19 mouse cellular contexts compared by ENCODE assay signal in the genomic region with DNA sequence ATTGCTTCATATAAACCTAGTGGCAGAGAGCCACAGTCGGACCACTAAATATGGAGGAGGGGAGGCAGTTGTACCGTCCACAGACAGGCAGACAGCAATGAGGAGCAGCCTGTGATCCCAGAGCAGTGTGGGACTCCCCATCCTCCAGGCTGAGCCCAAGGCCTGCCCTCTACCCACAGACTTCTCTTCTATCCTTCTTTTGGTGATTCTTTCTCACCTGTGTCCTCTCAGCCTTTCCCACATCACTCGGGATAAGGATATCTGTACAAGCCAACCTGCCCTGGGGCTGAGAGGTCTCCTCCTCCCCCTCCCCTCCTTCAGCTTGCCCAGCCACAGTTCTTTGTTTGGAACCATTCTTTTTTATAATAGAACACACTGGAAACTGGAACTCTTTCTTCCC.
A peak's percentile ranks its signal among the peaks of the same experiment; 100 is the strongest.
DNase-seq lines count a peak whose midpoint lies in the region; ATAC-seq lines count a peak whose summit lies in the region.
"Had no signal": no experiment of that assay in that cellular context is flagged by ENCODE, and none has a peak within 500 bp of the region (broad histone marks: within the 10 kb centered on the region; RNA-seq: fewer than 3 reads in every experiment).

No protein-coding gene starts in this region.

- no peak overlapping the region for H3K4me3 ChIP-seq in midbrain, embryonic 12.5 days
- no peak overlapping the region for H3K4me3 ChIP-seq in midbrain, embryonic 10.5 days
- no peak overlapping the region for H3K4me3 ChIP-seq in forebrain, embryonic 14.5 days (ENCODE audit: low read depth, low read length)
- no peak overlapping the region for H3K4me3 ChIP-seq in hindbrain, embryonic 15.5 days
- H3K4me3 ChIP-seq in neural tube, embryonic 15.5 days (replicated peaks) = no peak overlapping the region
- H3K4me3 ChIP-seq: gastrocnemius, adult 2 months; heart, adult 2 months; limb, embryonic 12.5 days; stomach, embryonic 15.5 days had no signal

- DNase-seq in midbrain, embryonic 10.5 days (ENCODE audit: low spot score) = no peak
- no peak for DNase-seq in forebrain, embryonic 14.5 days (ENCODE audit: low spot score)
- no peak for DNase-seq in urinary bladder, postnatal 4 days (ENCODE audit: low spot score in 2 of 2)
- DNase-seq in spleen, postnatal 4 days (ENCODE audit: low spot score in 2 of 2) = no peak
- DNase-seq: adrenal gland, postnatal 10 days; cerebellum, adult 9-11 months; gastrocnemius, adult 2 months; heart, adult 2 months; heart, postnatal 10 days; kidney, postnatal 10 days had no signal

- 46% methylated on average over 3 of the region's 3 CpGs for WGBS in midbrain, embryonic 12.5 days
- 66% methylated on average over 3 of the region's 3 CpGs for WGBS in midbrain, embryonic 10.5 days
- 2% methylated on average over 3 of the region's 3 CpGs for WGBS in forebrain, embryonic 14.5 days
- WGBS in hindbrain, embryonic 15.5 days = 11% methylated on average over 3 of the region's 3 CpGs
- WGBS in neural tube, embryonic 15.5 days = 18% methylated on average over 3 of the region's 3 CpGs

- H3K4me1 ChIP-seq in midbrain, embryonic 12.5 days = peaks cover 26% of the 10 kb centered on the region
- peaks cover 16% of the 10 kb centered on the region for H3K4me1 ChIP-seq in midbrain, embryonic 10.5 days
- H3K4me1 ChIP-seq in forebrain, embryonic 14.5 days (ENCODE audit: control insufficient read depth, insufficient read depth, low read length) = peaks cover 22% of the 10 kb centered on the region
- H3K4me1 ChIP-seq in hindbrain, embryonic 15.5 days (replicated peaks) = peaks cover 20% of the 10 kb centered on the region
- H3K4me1 ChIP-seq in neural tube, embryonic 15.5 days = peaks cover 21% of the 10 kb centered on the region
- H3K4me1 ChIP-seq: stomach, embryonic 15.5 days had no signal

- H3K4me2 ChIP-seq in midbrain, embryonic 12.5 days (replicated peaks) = no peak overlapping the region
- no peak overlapping the region for H3K4me2 ChIP-seq in forebrain, embryonic 14.5 days (ENCODE audit: low read length)
- no peak overlapping the region for H3K4me2 ChIP-seq in hindbrain, embryonic 15.5 days
- H3K4me2 ChIP-seq in neural tube, embryonic 15.5 days = no peak overlapping the region
- H3K4me2 ChIP-seq: limb, embryonic 12.5 days; stomach, embryonic 15.5 days had no signal

- H3K9me3 ChIP-seq in midbrain, embryonic 12.5 days = no peaks in the 10 kb centered on the region
- H3K9me3 ChIP-seq in midbrain, embryonic 10.5 days (replicated peaks) = no peaks in the 10 kb centered on the region
- H3K9me3 ChIP-seq in forebrain, embryonic 14.5 days (replicated peaks; ENCODE audit: control insufficient read depth, low read length) = no peaks in the 10 kb centered on the region
- H3K9me3 ChIP-seq in hindbrain, embryonic 15.5 days = no peaks in the 10 kb centered on the region
- no peaks in the 10 kb centered on the region for H3K9me3 ChIP-seq in neural tube, embryonic 15.5 days (replicated peaks)
- H3K9me3 ChIP-seq: limb, embryonic 12.5 days; stomach, embryonic 15.5 days had no signal

- H3K36me3 ChIP-seq in midbrain, embryonic 12.5 days = no peaks in the 10 kb centered on the region
- H3K36me3 ChIP-seq in midbrain, embryonic 10.5 days = no peaks in the 10 kb centered on the region
- no peaks in the 10 kb centered on the region for H3K36me3 ChIP-seq in forebrain, embryonic 14.5 days (ENCODE audit: control insufficient read depth, insufficient read depth, low read length)
- H3K36me3 ChIP-seq in hindbrain, embryonic 15.5 days = no peaks in the 10 kb centered on the region
- no peaks in the 10 kb centered on the region for H3K36me3 ChIP-seq in neural tube, embryonic 15.5 days
- H3K36me3 ChIP-seq: limb, embryonic 12.5 days; stomach, embryonic 15.5 days had no signal

- no peak overlapping the region for H3K9ac ChIP-seq in midbrain, embryonic 12.5 days (replicated peaks)
- no peak overlapping the region for H3K9ac ChIP-seq in forebrain, embryonic 14.5 days (ENCODE audit: low read length)
- no peak overlapping the region for H3K9ac ChIP-seq in hindbrain, embryonic 15.5 days
- no peak overlapping the region for H3K9ac ChIP-seq in neural tube, embryonic 15.5 days (replicated peaks)
- H3K9ac ChIP-seq: limb, embryonic 12.5 days; liver, embryonic 14.5 days; stomach, embryonic 15.5 days had no signal

- ATAC-seq in midbrain, embryonic 12.5 days (ENCODE audit: low FRiP score, low read depth) = peak; percentile 55
- ATAC-seq in forebrain, embryonic 14.5 days = peak; percentile 68
- peak; percentile 54; the same call in 1 of the 2 replicates for ATAC-seq in hindbrain, embryonic 15.5 days (ENCODE audit: low FRiP score, low read depth)
- ATAC-seq in neural tube, embryonic 15.5 days (ENCODE audit: low FRiP score) = peak; percentile 58
- ATAC-seq: CD4-positive, CD25-positive, alpha-beta regulatory T cell, adult 4 months; intestine, postnatal 0 days; lung, postnatal 0 days had no signal

- H3K27ac ChIP-seq in midbrain, embryonic 12.5 days (replicated peaks) = no peak overlapping the region
- H3K27ac ChIP-seq in midbrain, embryonic 10.5 days (replicated peaks) = no peak overlapping the region; the same call in 1 of the 2 replicates
- H3K27ac ChIP-seq in forebrain, embryonic 14.5 days (ENCODE audit: low read depth, low read length) = peak overlapping the region; percentile 61
- H3K27ac ChIP-seq in hindbrain, embryonic 15.5 days (replicated peaks) = no peak overlapping the region
- peak overlapping the region; percentile 15; the same call in 1 of the 2 replicates for H3K27ac ChIP-seq in neural tube, embryonic 15.5 days (replicated peaks)
- H3K27ac ChIP-seq: gastrocnemius, adult 2 months; heart, adult 2 months; limb, embryonic 12.5 days; liver, embryonic 14.5 days; stomach, embryonic 15.5 days had no signal

- H3K27me3 ChIP-seq in midbrain, embryonic 12.5 days = peaks cover 16% of the 10 kb centered on the region
- no peaks in the 10 kb centered on the region for H3K27me3 ChIP-seq in midbrain, embryonic 10.5 days (ENCODE audit: low read depth, poor library complexity, severe bottlenecking)
- H3K27me3 ChIP-seq in forebrain, embryonic 14.5 days (replicated peaks; ENCODE audit: control insufficient read depth, insufficient read depth, low read length) = no peaks in the 10 kb centered on the region
- H3K27me3 ChIP-seq in hindbrain, embryonic 15.5 days = no peaks in the 10 kb centered on the region
- H3K27me3 ChIP-seq in neural tube, embryonic 15.5 days (replicated peaks) = no peaks in the 10 kb centered on the region
- H3K27me3 ChIP-seq: stomach, embryonic 15.5 days had no signal

Comparison
In these comparisons a context has a peak if more than half of its experiments do, and no peak if none do; other contexts are left out.
1. H3K27ac ChIP-seq: peak in forebrain, embryonic 14.5 days (single experiment) and neural tube, embryonic 15.5 days (single experiment); none in midbrain, embryonic 12.5 days (single experiment), midbrain, embryonic 10.5 days (single experiment) and hindbrain, embryonic 15.5 days (single experiment).
2. Peak in every context shown above with its lines, with median percentiles within 50 percentile points of each other: ATAC-seq.